Mouse (Mus musculus) urinary bladder, postnatal 14 days (tissue): ENCODE measurements around the gene Slc17a8.
A peak's percentile ranks its signal among the peaks of the same experiment; 100 is the strongest.
"Not testable (repeated sequence)": the region's sequence is repeated elsewhere in the genome, so short reads cannot be mapped to it uniquely, and the experiment has no call there.

Experiments
- DNase-seq: peaks from one replicate; pipeline ENCODE4 v3.0.0; 2021; ENCODE audit warnings: low spot score

Gene Slc17a8

DNA sequence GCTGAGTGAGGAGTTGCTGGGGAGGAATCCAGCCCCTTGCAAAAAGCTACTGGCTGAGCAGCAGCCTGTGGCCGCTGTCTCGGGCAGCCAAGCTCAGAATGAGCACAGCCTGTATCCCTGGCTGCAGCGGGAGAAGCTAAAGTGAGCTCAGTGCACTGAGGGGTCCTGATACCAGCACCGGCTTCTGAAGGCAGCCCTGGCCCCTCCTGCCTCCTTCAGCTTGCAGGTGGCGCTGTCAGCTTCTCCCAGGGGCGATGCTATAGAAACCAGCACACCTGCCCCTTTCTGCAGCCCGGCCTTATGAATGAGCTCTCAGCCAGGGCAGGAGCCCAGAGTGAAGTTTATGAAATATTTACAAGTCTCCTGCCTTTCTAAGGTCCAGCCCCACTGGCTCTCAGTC lies at the start of gene Slc17a8:
Slc17a8 (minus strand) TSS at position 125 of the 400 bp plus-strand sequence.
- DNase-seq: no peak

DNA sequence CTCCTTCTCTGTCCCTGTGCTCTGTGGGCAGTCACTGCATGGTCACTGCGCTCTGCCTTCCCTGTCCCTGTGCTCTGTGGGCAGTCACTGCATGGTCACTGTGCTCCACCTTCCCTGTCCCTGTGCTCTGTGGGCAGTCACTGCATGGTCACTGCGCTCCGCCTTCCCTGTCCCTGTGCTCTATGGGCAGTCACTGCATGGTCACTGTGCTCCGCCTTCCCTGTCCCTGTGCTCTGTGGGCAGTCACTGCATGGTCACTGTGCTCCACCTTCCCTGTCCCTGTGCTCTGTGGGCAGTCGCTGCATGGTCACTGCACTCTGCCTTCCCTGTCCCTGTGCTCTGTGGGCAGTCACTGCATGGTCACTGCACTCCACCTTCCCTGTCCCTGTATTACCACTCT lies 49.3 kb upstream of the Slc17a8 start:
- DNase-seq: not testable (repeated sequence)

DNA sequence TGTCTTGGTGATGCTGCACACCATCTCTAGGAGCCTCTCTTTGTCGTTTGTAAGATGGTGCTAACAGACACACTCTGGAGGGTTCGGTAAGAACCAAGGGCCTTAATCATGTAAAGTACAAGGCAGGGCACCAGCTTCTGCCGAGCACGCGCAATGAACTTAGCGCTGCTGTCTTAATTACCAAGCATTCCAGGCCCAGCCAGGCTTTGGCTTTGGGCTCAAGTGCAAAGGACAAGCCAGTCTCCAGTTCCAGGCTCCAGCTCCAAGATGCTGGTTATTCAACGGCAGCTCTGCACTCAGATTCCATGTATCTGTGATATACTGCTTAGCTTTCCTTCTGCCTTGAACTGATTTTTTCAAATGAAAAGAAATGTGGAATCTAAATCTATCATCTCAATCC lies 46.5 kb upstream of the Slc17a8 start:
- DNase-seq: no peak

DNA sequence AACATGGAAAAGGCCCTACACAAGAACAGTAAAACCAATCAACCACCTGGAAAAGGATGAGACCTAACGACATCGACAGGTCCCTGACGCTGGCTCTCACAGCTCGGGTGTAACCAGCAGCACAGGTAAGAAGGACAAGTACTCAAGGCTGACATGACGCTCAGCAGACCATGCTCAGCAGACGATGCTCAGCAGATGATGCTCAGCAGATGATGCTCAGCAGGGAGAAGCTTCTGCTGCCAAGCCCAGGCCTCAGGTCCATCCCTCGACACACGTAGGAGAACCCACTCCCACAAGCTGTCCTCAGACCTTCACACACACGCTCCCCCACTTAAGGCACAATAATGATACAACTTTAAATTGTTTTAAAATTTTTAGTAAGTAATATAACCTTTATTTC lies 44.6 kb upstream of the Slc17a8 start:
- DNase-seq: no peak

DNA sequence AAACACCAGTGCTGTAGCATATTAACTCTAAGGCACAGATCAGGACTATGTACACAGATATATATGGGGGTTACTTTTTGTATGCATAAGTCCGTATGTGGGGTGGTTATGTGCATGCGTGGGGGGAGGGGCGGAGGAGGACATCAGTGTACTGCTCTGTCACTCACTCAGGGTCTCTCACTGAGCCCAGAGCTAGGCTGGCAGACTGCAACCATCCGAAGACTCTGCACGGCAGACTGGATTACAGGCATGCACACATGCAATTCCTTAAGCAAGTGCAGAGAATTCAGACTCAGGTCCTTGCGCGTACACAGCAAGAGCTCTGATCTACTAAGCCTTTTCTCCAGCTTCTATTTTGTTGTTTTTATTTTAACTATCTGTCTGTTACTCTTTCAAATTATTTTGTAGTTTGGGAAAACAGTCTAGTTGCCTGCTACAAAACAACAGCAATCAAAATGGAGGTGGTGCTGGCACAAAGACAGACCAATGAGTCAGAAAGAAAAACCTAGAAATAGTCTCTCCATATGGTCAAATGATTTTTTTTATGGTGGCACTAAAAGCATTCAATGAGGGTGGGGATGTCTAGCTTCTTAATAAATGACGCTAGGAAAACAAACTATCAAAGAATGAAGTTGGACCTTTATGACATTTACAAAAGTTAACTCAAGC lies 44.1 kb upstream of the Slc17a8 start:
- DNase-seq: no peak

DNA sequence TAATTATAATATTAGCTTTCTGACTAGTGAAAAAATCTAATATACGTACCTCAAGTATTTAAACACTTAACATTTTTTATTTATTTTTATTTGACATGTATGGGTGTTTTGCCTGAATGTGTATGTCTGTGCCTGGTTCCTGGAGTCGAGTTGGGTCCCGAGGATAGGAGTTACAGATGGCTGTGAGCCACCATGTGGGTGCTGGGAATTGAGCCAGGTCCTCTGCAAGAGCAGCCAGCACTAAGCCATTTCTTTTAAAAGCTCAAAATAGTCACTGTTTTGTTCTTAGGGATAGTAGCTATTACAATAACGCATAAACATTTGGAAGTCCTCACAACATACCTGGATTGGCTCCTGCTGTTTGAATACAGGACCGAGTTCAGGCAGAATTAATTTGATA lies 35.3 kb upstream of the Slc17a8 start:
- no peak for DNase-seq

DNA sequence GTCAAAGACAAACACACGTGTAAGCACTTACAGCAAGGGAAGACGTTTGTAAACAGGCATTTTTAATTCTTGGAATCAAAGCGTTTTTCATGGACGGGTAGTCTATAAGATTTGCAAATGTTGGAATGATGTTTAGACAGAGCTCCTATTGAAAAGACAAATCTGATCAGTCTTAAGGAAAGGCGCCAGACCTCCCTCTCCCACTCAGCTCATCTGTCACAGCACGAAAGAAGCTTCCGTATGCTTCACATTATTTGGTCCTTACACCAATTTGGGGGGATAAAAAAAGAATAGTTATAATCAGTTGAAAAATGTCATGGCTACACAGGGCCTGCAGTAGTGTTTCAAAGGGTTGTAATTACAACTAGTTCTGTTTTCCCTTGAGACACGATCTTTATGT lies 31.9 kb upstream of the Slc17a8 start:
- no peak for DNase-seq

DNA sequence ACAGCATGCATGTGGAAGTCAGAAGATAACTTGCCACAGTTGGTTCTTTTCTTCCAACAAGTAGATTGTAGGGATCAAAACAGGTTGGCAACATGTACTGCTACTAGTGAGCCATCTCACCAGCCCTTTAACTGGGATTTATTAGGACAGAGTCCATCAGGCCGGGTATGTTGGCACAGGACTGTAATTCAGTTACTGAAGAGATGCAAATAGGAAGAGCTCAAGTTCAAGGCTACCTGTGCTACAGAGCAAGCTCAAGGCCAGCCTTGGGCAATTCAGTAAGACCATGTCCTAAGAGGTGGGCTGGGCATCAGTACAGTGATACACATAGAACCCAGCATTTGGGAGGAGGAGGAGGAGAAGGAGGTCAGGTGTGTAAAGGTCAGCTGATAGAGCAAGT lies 30.6 kb upstream of the Slc17a8 start:
- DNase-seq: no peak

DNA sequence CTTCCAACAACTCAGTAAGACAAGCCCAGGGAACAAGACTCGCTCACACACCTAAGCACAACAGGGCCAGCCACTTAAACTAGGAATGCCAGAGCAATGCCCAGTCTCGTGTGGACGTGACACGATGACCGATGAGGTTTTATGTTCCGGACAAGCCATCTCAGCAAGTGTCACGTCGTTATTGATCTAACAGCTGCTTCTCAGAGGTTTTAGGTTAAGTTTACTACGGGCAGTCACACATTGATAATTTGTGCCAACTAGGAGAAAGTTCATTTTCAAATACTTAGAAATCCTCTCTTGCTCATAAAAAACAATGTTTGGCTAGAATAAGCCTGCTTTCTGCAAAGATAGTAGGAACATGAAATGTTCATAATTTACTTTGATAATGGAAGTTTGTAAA lies 25.9 kb upstream of the Slc17a8 start:
- no peak for DNase-seq

DNA sequence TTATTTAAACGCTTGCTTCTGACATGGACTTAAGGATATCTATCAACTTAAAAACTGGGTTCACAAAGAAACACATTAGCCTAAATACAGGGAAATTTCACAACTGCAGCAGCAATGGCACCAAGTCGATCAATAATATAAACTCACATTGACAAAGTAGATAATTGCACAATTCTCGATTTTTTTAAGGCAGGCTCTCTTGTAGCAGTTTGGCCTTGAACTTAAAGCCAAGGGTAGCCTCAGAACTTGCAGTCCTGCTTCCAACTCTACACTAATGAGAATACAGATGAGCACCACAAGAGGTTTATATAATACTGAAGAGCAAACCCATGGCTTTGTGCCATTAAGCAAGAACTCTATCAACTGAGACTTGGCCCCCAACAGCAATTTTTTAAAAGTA lies 15.9 kb upstream of the Slc17a8 start:
- no peak for DNase-seq

DNA sequence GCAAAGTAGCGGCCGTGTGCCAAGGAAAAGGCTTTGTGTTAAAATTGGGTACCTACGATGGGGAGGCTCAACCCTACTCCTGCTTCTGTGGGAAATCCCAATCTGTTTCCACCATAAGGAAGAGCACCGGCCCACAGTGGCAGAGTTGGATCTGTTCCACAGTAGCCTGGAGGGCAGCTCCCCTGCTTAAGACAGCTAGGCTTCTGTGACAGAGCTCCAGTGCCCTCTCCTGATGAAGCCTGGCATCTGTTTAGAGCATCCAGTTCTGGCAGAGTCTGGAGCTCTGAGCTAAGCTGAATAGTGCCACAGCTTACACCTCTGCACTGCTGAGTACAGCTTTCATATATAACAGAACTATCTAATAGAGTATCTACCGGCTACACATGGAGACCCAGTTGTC lies 14.0 kb upstream of the Slc17a8 start:
- DNase-seq: no peak

DNA sequence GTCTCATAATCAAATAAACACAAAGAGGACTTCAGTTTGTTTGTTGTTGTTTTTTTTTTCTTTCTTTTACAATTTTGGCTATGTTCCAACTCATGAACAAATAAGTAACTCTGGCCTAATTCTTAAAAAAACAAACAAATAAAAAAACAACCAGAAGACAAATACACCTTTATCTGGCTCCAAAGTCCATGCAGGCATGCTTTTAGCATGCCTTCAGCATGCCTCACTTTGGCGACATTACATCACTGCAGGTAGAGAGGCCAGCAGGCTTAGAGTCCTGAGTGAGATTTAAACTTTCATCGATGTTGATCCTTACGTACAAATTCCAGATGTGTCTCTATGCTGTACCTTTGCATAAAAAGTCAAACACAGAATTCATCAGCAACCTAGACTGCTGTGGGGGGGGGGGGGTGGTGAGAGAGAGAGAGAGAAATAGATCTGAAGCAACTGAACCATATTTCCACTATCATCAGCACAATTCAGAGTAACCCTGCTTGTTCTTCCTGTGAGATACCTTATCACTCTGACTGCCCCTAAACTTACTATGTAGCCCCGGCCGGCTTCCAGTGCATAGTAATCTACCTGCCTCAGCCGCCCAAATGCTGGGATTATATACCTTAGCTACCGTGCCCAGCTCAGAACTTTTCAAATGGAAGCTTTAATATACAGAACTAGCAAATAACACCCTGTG lies 12.8 kb upstream of the Slc17a8 start:
- no peak for DNase-seq

DNA sequence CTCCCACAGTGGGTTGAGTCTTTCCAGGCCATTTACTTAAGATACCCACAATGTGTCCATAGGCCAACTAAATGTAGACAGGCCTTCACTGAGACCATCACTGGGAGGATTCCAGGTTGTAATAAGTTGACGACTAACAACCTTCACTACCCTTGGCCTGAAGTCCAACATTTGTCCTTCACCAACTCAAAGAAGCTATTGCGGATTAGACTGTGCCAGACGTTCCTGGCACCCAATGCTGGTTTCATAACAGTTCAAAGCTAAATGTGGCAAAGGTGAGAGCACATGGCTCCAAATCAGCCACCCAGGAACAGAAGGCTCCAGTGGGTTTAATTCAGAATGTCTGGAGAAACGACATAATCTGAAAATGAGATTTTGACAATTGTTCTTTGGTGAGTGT lies 12.1 kb upstream of the Slc17a8 start:
- no peak for DNase-seq

DNA sequence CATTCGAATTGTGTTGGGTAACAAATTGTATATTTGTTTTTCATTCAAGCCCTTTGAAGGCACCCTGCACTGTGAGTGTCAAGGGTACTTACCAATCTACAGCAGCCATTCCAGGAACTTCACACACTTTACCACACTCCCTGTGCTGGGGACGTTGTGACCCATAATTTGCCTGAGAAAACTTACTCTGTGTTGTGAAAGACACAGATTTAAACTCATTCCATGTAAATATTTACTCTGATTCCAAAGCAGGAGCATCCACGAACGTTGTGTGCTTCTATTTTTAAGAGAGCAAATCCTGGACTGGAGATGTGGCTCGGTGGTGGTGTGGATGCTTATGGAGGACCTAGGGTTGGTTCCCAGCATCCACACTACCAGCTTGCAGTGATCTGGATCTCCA lies 10.8 kb upstream of the Slc17a8 start:
- no peak for DNase-seq

DNA sequence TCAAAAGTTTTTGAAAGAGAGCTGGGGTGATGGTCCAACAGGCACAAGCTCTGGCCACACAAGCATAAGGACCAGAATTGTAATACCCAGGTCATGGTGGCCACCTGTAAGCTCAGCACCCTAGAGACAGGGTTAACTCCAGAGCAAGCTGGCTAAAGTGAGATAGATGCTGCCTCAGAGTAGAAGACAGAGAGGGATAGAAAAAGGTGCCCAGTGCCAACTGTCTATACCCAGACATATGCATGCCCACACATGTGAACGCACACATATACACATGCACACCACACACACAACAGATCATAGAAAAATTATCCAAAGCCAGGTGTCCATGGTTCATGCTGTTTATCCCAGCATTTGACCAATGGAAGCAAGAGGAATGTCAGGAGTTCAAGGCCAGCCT lies 9.5 kb upstream of the Slc17a8 start:
- DNase-seq: no peak

DNA sequence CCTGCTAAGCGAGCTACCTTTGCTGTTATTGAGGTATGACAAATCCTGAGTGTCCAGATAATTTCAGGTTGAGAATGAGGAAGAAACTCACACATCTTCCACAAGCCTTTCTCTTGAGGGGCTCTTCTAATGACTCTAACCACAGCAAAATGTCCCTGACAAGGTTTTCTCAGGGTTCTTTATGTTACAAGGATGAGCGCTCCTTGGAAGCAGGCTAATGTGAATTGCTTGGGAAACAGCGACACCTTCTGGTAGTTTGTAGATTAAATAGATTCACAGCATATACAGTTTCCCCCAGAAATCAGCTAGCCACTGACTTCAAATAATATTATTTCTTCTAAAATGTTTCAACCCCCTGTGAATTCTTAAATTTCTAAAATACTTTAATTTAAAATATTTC lies 9.0 kb upstream of the Slc17a8 start:
- DNase-seq: peak; percentile 51

DNA sequence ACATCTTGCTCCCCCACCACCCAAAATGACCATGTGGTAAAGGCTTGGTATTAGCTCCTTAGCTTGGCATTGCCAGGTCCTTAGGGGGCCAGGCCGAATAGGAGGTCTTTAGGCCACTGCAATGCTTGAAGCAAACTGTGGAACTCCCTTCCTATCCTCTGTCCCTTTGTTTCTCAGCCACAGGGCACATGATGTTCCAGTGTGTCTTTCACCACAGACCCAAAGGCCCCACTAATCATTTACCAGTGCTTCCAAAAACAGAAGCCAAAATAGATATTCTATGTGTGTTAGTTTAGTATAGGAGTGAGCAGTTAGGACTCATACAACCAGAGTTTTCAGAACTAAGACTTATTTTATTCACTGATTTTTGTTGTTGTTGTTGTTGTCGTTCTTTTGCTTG lies 5.7 kb upstream of the Slc17a8 start:
- DNase-seq: no peak

DNA sequence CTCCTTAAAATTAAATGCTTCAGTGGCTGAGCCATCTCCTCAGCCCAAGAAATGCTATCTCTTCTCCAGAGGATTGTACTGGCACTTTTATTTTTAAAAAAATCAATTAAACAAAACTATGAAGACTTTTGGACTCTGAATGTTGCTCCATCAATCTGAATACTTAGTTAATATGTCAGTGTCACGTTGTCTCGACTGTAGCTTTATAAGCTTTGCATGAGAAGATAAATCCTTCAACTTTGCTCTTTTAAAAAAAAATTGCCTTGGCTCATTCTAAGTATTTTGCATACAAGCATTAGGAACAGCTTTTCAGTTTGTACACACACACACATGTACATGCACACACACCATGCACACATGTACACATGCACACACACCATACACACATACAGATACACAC lies 3.1 kb upstream of the Slc17a8 start:
- DNase-seq: no peak

DNA sequence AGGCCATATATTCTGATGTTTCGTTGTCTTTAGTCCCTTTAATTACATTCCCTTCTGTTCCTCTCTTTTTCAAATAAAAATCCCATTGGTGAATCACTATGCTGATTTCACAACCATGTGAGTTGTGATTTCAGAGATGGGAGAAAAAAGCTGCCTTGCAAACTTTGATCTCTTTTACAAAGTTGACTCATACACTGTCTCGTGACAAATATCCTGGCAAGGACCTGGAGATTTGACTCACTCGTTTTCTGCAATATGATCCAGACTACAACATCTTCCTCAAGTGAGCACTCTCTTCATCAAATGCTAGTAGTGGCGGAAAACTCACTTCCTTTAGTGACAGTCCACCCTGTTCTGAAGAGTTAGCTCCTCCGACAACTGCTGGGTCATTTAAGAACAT lies 21.7 kb downstream of the Slc17a8 start:
- peak; percentile 21 for DNase-seq

DNA sequence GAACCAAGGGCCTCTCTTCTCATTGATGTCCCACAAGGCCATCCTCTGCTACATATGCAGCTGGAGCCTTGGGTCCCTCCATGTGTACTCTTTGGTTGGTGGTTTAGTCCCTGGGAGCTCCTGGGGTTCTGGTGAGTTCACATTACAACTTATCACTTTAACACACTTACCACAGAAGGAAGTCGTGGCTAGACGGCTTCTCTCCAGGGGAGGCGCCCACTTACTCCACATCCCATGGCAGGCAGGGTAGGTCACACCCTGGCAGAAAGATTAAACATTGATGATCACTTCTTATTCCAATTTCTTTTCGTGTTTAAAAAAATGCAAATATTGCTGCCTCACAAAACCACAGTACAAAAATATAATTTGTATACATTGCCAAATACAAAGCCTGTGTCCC lies 23.8 kb downstream of the Slc17a8 start:
- DNase-seq: no peak

DNA sequence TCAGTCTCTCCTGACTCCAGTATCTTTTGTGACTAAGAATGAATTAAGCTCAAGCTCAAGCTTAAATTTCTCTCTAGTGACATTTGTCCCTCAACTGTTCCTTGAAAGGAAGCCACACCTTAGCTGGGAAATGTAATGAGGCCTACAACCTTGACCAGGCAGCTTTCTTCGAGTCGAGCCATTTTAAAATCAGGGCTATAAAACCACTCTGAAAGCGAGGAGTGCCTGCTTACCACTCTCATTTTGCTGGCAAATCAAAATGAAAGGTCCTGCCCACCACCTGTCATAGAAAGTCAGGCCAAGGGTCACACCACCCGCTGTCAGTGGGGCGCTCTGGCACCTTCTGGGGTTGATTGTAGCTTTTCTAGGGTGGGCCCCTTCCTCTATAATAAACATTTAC lies 25.1 kb downstream of the Slc17a8 start:
- DNase-seq: no peak

DNA sequence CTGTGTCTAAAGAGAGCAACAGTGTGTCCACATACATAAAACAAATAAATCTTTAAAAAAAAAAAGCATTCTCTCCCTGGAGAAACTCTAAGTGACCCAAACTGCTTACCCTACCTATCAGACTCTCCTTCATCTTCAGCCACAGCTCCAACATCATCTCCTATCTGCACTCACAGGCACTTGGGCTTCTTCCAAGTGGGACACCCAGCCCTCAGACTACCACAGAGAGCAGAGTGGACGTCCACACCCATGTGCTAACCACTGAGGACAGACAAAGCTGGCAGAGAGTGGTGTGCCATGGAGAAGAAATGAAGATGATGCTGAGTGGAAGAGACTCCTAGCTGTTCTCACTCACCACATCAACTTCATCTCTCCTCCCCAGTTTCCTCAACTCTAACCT lies 25.5 kb downstream of the Slc17a8 start:
- no peak for DNase-seq

DNA sequence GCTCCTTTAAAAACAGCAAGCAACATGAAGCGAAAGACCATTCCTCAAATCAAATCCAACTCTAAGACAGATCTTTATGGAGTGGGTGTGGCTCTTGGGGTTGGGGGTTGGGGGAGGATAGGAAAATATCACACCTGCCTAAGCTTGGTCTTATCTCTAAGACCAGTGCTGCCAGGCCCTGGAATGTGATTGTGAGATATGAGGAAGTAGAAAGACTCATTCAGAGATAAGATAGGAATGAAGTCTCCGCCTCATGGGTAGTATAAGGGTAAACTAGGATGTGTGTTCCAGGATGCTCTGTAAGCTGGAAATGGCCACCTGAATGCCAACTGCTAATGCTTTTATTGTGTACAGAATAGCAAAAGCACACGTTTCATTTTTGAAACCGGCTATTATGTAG lies 26.7 kb downstream of the Slc17a8 start:
- DNase-seq: peak; percentile 14

DNA sequence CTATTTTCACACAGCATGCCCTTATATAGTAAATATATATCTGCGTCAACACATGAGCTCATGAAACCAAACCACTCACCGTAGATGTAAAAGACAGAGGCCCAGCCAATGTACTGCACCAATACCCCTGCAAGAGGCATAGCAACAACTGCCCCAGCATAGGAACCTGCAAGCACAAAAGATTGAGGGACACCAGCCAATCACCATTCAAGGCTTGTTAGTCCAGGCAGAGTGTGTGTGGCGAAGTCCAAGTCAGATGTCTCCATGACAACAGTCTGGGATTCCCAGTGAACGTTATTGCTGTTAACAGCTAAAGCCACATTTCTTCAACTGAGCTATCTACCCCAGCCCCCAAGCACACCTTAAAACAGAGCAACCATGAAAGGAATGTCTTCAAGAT lies 28.3 kb downstream of the Slc17a8 start:
- no peak for DNase-seq
